Mouse (Mus musculus) intestine, embryonic 16.5 days (tissue): ENCODE results near the gene Fem1b. TPM values are rescaled to one million over a fixed set of nuclear protein-coding genes. Genes with fewer than 3 reads are reported as not detected.
A peak's percentile ranks its signal among the peaks of the same experiment; 100 is the strongest.
"Not testable (repeated sequence)": the region's sequence is repeated elsewhere in the genome, so short reads cannot be mapped to it uniquely, and the experiment has no call there.

Source experiments
- ATAC-seq: fragments of 200-750 bp; cut with Nextera tagmentation; 2 replicates; pipeline ENCODE4 v1.8.0; 2017; ENCODE audit warnings: moderate TSS enrichment, moderate library complexity
- H3K27ac ChIP-seq: fragments of 300-500 bp; sonication (generic); 2 replicates; pipeline ENCODE4 v1.5.1; 2014; ENCODE audit warnings: mild to moderate bottlenecking, low read length
- H3K27me3 ChIP-seq: fragments of 300-500 bp; sonication (generic); replicated peaks from 2 replicates; pipeline ENCODE4 v1.6.1; 2014; ENCODE audit warnings: low read length, control low read depth, mixed read lengths; ENCODE audit not compliant: control insufficient read depth, insufficient read depth
- H3K36me3 ChIP-seq: fragments of 300-500 bp; sonication (generic); 2 replicates; pipeline ENCODE4 v1.6.1; 2014; ENCODE audit warnings: low read length, control low read depth; ENCODE audit not compliant: control insufficient read depth, insufficient read depth
- H3K4me1 ChIP-seq: fragments of 300-500 bp; sonication (generic); 2 replicates; pipeline ENCODE4 v1.6.1; 2014; ENCODE audit warnings: low read length, control low read depth, mixed read lengths; ENCODE audit not compliant: control insufficient read depth, insufficient read depth
- H3K4me2 ChIP-seq: fragments of 300-500 bp; sonication (generic); 2 replicates; pipeline ENCODE4 v1.6.1; 2014; ENCODE audit warnings: low read depth, low read length, control low read depth
- H3K4me3 ChIP-seq: fragments of 300-500 bp; sonication (generic); 2 replicates; pipeline ENCODE4 v1.5.1; 2014; ENCODE audit warnings: mild to moderate bottlenecking, low read length
- H3K9ac ChIP-seq: fragments of 300-500 bp; sonication (generic); 2 replicates; pipeline ENCODE4 v1.6.1; 2014; ENCODE audit warnings: low read depth, low read length
- H3K9me3 ChIP-seq: fragments of 300-500 bp; sonication (generic); 2 replicates; pipeline ENCODE4 v1.6.1; 2016; ENCODE audit warnings: low read length, control low read depth; ENCODE audit not compliant: control insufficient read depth
- WGBS: fragments of 180-500 bp; shearing (Covaris S2); extraction: QIAGEN DNeasy Blood & Tissue Kit; methylation state at CpG from one replicate; pipeline ENCODE4 v1.1.7; 2014; 5-methylcytosine and 5-hydroxymethylcytosine counted together
- polyA plus RNA-seq: library from polyadenylated mRNA; unstranded; fragments of >200 nt; fragmentation: Nextera tagmentation; extraction: Ambion mirVana; gene quantifications from 2 replicates; pipeline ENCODE4 v1.2.1, GENCODE M21; 2015

Fem1b gene
- polyA plus RNA-seq: 12.2 and 12.5 TPM in 2 replicates

DNA sequence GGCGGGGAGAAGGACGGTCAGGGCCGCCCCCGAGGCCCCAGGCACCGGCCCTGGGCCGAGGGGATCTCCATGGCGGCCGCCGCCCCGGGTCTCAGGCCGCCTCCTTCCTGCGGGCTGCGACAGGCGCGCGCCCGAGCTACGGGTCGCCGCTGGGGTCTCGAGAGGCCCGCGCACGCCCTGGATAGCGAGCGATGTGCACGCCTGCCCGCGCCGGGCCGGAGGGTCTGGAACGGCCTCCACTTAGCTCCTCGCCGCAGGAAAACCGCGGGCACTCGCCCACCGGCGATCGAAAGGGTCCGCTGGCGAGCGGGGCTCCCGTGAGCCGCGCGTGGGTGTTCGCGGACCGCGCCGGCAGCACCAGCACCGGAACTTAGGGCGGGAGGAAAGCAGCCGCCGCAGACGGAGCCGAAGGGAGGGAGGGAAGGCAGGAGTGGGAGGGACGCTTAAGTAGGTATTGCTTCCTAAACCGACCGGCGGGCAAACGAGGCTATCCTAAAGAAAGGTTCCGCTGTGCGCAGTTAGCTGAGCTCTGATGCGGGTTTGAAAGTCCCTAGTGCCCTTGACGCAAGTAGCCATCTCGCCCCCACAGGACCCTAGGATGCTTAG lies at the start of gene Fem1b:
Fem1b (minus strand) TSS at position 419 of the 606 bp plus-strand sequence.
- H3K27ac ChIP-seq: peak within 1 kb of the TSS; percentile 96
- H3K4me3 ChIP-seq: peak within 1 kb of the TSS; percentile 99
- peak within 1 kb of the TSS; percentile 96 for H3K9ac ChIP-seq
- peaks cover 16% of the 10 kb centered on the region for H3K4me1 ChIP-seq
- peak within 1 kb of the TSS; percentile 84 for H3K4me2 ChIP-seq
- peak; percentile 93 for ATAC-seq
- no peaks in the 10 kb centered on the region for H3K27me3 ChIP-seq
- H3K9me3 ChIP-seq: no peaks in the 10 kb centered on the region
- H3K36me3 ChIP-seq: no peaks in the 10 kb centered on the region
- 0% methylated on average over 68 of the region's 68 CpGs for WGBS

DNA sequence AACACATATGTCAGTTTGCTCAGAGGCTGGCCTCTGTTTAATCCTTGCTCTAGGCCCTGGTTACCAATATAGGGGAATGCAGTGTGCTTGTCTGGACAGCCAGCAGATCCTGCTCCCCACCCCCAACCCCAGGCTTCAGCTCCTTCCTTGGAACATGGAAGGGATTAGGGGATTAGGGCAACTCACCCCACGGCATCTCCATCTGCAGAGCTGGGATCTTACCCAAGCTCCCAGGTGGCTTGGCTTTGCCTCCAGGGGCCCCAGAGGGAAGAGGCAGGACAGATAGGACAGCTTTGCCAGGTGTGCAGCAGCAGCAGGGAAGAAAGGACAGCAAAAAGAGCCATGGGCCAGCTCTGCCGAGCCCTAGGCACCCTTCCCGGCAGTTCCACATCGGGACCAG lies 49.1 kb upstream of the Fem1b start:
- 80% methylated on average over 4 of the region's 4 CpGs for WGBS
- no peak overlapping the region for H3K4me3 ChIP-seq
- H3K36me3 ChIP-seq: no peaks in the 10 kb centered on the region
- no peak overlapping the region for H3K27ac ChIP-seq
- H3K9me3 ChIP-seq: no peaks in the 10 kb centered on the region
- no peak for ATAC-seq
- H3K9ac ChIP-seq: no peak overlapping the region
- peaks cover 18% of the 10 kb centered on the region for H3K4me1 ChIP-seq
- no peak overlapping the region for H3K4me2 ChIP-seq
- H3K27me3 ChIP-seq: no peaks in the 10 kb centered on the region

DNA sequence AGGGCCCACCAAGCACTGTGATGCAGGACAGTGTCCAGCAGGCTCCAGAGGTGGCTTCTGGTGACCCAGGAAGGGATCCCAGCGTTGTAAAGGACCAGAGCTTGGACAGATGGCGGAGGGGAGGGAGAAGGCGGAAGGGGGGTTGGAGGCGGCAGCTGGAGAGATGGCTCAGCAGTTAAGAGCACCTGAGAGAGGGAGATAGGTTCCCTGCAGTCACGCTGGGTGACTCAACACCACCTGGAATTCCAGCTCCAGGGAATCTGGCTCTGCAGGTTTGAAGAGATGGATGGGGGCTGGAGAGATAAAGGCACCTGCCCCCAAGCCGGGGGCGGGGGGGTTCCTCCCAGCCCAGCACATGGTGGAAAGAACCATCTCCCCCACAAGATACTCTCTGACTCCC lies 48.4 kb upstream of the Fem1b start:
- not testable (repeated sequence) for H3K36me3 ChIP-seq, H3K9me3 ChIP-seq, H3K27me3 ChIP-seq, ATAC-seq
- 45% methylated on average over 7 of the region's 7 CpGs for WGBS
- Histone ChIP-seq H3K27ac (peak overlapping the region; percentile 97; the same call in 1 of the 2 replicates), H3K9ac (peak overlapping the region; percentile 69; the same call in 1 of the 2 replicates), H3K4me2 (peak overlapping the region; percentile 60), H3K4me3 (peak overlapping the region; percentile 51), H3K4me1 (peaks cover 18% of the 10 kb centered on the region)

DNA sequence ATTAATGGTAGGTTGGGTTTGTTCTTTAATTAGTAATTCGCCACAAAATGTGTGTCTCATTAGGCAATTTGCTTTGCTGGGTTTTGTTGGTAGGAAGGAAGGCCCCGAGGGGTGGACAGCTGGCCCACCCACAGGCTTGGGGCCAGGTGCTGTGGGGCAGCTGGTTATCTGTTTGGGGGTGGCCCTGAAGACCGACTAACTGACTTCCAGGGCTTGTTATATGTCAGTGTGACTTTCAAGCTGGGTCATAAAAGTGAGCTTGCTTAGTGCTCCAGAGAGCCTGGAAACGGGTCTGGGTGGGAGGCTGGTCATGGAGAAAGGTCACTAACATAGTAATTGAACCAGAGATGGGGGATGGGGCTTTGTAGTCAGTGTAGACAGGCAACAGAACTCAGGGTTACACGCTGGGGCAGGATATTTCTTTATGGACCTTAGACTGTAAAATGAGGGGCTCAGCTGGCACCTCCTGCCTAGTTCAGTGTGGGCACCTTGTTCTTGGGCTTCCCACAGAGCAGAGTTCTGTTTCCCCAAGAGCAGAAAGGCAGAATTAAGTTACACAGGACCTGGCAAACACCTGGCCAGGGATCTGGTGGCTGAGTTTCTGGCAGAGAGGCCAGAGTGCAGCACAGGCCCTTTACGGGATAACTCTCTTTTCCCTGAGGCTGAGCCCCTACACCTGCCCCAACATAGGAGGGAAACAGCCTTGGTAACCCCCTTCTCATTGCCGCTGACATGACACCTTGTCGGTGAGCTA lies 46.7 kb upstream of the Fem1b start:
- H3K9ac ChIP-seq: peak overlapping the region; percentile 69
- H3K9me3 ChIP-seq: no peaks in the 10 kb centered on the region
- 30% methylated on average over 8 of the region's 8 CpGs for WGBS
- no peaks in the 10 kb centered on the region for H3K27me3 ChIP-seq
- H3K36me3 ChIP-seq: no peaks in the 10 kb centered on the region
- H3K4me2 ChIP-seq: peak overlapping the region; percentile 60
- H3K4me3 ChIP-seq: peak overlapping the region; percentile 51
- H3K4me1 ChIP-seq: peaks cover 25% of the 10 kb centered on the region
- ATAC-seq: peak; percentile 43
- peak overlapping the region; percentile 97 for H3K27ac ChIP-seq

DNA sequence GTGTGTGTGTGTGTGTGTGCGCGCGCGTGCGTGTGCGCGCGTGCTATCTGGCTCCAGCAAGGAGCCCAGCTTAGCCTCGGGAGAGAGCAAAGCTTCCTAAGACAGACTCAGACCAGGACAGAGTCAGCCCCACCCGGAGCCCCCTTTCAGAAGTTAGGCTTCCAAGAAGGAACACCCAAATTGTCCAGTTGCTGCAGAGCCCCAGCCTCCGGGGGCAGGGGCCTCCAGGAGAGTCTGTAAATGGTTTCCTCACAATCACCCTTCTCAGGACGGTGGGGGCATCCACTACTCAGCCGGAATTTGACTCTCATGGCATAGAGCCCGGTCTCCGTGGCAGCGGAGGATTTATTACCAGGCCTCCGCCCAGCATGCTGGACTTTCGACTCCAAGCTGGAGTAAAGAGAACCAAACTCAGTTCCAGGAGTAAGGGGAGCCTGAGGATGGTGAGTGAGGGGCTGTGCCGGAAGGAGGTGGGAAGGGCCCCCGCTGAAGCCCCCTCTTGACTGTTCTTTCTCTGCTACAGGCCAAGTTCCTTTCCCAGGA lies 46.1 kb upstream of the Fem1b start, which contains the start of gene Calml4:
Calml4 (plus strand) TSS at position 362 of the 543 bp plus-strand sequence.
- H3K4me2 ChIP-seq: peak within 1 kb of the TSS; percentile 60
- 13% methylated on average over 20 of the region's 20 CpGs for WGBS
- no peaks in the 10 kb centered on the region for H3K36me3 ChIP-seq
- peak within 1 kb of the TSS; percentile 69 for H3K9ac ChIP-seq
- H3K27me3 ChIP-seq: no peaks in the 10 kb centered on the region
- no peaks in the 10 kb centered on the region for H3K9me3 ChIP-seq
- H3K4me3 ChIP-seq: peak within 1 kb of the TSS; percentile 51
- peak; percentile 89 for ATAC-seq
- H3K27ac ChIP-seq: peak within 1 kb of the TSS; percentile 97
- H3K4me1 ChIP-seq: peaks cover 25% of the 10 kb centered on the region

DNA sequence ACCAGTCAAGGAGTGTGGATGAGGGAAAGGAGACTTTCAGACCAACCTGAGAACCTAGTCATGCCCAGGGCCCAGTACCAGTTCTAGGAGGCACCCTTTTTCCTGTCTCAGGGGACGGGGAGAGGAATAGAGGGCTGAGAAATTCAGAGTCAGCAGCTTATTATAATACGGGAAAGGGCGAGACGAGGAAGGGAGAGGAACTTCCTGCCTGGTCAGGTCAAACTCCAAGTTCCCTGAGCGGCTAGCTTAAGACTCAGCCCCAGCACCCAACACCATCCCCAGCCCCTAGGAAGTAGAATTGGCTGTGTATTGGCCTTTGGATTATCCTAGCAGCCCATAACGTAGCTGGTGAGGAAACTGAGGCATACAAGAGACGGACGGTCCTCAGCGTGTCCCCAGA lies 45.5 kb upstream of the Fem1b start:
- ATAC-seq: peak; percentile 84
- H3K4me3 ChIP-seq: peak overlapping the region; percentile 51
- H3K4me1 ChIP-seq: peaks cover 25% of the 10 kb centered on the region
- H3K9me3 ChIP-seq: no peaks in the 10 kb centered on the region
- H3K9ac ChIP-seq: peak overlapping the region; percentile 69
- peak overlapping the region; percentile 60 for H3K4me2 ChIP-seq
- H3K27me3 ChIP-seq: no peaks in the 10 kb centered on the region
- H3K36me3 ChIP-seq: no peaks in the 10 kb centered on the region
- WGBS: 44% methylated on average over 9 of the region's 9 CpGs
- peak overlapping the region; percentile 97 for H3K27ac ChIP-seq

DNA sequence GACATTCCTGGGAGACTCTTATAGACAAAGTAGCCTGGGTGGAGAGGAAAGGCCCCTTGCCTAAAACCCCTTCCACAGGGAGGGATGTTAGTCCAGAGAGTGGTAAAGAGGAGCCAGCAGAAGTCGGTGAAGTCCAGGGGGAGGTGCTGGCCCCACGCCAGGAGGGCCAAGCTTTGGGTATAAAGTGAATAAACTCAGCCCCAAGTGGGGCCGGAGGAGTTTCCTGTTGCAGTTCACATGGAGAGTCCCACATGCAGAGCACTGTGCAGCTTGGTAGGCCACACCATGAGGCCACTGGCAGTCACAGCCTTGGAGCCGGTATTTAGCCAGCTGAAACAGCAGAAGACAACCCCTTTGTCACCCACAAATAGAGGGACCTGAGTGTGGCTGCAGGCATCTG lies 42.7 kb upstream of the Fem1b start:
- H3K9ac ChIP-seq: peak overlapping the region; percentile 44; the same call in 1 of the 2 replicates
- H3K4me2 ChIP-seq: no peak overlapping the region
- H3K36me3 ChIP-seq: 0 out of 2 replicates have a peak, but pooled peaks cover 3% of the 10 kb centered on the region
- H3K4me1 ChIP-seq: peaks cover 25% of the 10 kb centered on the region
- 33% methylated on average over 4 of the region's 4 CpGs for WGBS
- no peaks in the 10 kb centered on the region for H3K27me3 ChIP-seq
- no peaks in the 10 kb centered on the region for H3K9me3 ChIP-seq
- peak overlapping the region; percentile 34; the same call in 1 of the 2 replicates for H3K27ac ChIP-seq
- no peak overlapping the region for H3K4me3 ChIP-seq
- no peak for ATAC-seq

DNA sequence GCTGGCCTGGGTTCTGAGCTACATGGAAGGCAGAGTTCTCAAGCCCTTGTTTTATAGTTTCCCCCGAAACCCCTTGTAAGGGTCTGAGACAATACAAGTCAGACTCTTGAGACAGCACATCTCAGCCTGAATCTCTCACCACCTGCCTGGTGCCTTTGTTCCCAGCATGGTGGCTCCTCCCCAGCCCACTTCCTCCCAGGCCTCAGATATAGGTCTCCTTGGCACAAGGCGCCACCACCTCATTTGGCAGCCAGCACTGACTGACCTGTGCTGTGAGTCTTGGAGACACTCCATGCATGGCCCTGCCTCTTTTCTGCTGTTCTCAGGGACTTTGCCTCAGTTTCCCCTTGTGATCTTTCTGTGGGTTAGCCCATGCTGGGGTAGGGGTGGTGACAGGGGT lies 39.8 kb upstream of the Fem1b start:
- H3K4me1 ChIP-seq: peaks cover 15% of the 10 kb centered on the region; the same call in 1 of the 2 replicates
- no peak for ATAC-seq
- 0 out of 2 replicates have a peak, but pooled peaks cover 3% of the 10 kb centered on the region for H3K36me3 ChIP-seq
- H3K27me3 ChIP-seq: no peaks in the 10 kb centered on the region
- WGBS: 85% methylated on average over 2 of the region's 2 CpGs
- H3K9ac ChIP-seq: no peak overlapping the region
- no peak overlapping the region for H3K4me2 ChIP-seq
- no peak overlapping the region for H3K27ac ChIP-seq
- no peaks in the 10 kb centered on the region for H3K9me3 ChIP-seq
- no peak overlapping the region for H3K4me3 ChIP-seq

DNA sequence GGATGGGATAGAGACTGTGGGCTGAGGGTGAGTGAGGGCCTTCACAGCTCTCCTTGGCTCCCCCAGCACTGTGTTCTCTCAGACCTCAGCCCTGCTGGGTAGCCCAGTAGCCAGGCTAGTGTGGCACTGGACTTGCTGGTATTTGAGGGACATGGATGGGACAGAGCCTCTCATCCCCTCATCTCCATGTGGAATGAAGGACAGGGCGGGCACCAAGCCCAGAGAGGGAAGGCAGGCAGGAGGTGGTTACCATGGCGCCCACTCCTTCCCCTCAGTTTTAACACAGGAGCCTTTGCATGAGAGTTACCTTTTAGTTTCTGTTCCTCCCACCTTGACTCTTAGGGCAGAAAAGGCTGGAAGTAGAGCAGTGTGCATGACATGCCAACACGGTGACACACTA lies 36.9 kb upstream of the Fem1b start:
- Histone ChIP-seq H3K9me3 (no peaks in the 10 kb centered on the region), H3K27ac (no peak overlapping the region), H3K4me2 (no peak overlapping the region), H3K9ac (no peak overlapping the region), H3K27me3 (no peaks in the 10 kb centered on the region), H3K4me1 (peaks cover 8% of the 10 kb centered on the region), H3K36me3 (0 out of 2 replicates have a peak, but pooled peaks cover 3% of the 10 kb centered on the region), H3K4me3 (no peak overlapping the region)
- no peak for ATAC-seq
- 85% methylated on average over 3 of the region's 3 CpGs for WGBS
